Mouse (Mus musculus) lung, postnatal 14 days (tissue): ENCODE data around the gene Dmrt2.
A peak's percentile ranks its signal among the peaks of the same experiment; 100 is the strongest.

Experiments
- DNase-seq: peaks from one replicate; pipeline ENCODE4 v3.0.0; 2021

The Dmrt2 gene

DNA sequence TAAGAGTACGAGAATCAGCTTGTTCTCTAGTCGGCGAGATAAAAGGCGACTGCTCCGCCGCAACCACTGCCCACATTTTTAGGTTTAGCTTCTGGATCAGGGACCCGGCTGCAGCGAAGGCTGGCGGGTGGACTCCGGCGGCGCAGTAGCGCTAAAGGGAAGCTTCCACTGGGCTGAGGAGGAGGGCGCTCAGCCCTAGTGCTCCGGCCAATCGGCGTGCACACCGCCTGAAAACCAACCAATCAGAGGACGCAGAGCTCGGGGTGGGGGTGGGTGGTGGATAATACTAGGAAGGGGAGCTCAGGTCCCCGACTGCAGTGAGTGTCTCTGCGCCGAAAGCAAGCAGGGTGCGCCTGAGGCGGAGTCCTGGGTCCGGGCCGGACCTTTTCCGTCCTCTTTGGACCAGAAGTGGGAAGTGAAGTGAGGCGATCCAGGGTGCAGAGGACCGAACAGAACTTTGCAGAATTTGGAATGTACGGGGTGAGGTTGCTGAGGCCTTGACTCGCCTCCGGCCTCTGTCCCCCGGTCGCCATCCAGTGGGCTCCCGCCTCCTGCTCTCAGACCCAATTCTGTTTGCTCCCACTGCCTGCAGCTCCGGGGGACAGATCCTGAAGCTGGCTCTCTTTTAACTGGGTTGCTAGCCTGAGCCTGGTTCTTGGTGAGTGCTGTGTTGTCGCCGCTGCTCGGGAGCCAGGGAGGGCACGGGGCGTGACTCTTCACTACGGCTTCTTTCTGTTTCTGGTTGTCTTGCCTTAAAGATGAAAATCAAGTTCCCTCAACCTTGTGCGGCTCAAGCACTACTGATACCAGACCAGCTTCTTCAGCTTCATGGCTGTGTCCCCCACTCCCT lies at the start of gene Dmrt2:
Gene Dmrt2 (plus strand): TSS at position 311 of the 850 bp plus-strand sequence.
- DNase-seq = peak; percentile 47

DNA sequence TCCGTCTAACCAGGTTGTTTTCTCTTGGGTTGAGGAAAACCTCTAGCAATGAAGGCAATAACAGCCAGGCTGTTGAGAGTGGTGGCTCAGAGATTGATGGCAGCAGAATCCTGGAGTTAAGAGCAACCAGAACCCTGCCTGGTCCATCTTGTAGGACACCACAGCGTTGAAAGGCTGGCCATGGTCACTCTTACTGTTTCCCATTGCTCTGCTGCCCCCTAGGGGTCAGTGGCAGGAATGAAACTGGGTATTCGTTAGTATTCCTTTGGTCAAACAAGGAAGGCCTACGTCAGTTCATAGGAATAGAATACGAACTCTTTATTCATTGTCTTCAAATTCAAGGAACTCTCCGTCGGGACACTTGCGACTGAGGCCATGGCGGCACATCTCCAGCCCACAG lies 43.7 kb upstream of the Dmrt2 start:
- DNase-seq = peak; percentile 78

GRCm38 (mm10) chr19:25635119-25635518 lies 37.1 kb upstream of the Dmrt2 start:
- DNase-seq = no peak

DNA sequence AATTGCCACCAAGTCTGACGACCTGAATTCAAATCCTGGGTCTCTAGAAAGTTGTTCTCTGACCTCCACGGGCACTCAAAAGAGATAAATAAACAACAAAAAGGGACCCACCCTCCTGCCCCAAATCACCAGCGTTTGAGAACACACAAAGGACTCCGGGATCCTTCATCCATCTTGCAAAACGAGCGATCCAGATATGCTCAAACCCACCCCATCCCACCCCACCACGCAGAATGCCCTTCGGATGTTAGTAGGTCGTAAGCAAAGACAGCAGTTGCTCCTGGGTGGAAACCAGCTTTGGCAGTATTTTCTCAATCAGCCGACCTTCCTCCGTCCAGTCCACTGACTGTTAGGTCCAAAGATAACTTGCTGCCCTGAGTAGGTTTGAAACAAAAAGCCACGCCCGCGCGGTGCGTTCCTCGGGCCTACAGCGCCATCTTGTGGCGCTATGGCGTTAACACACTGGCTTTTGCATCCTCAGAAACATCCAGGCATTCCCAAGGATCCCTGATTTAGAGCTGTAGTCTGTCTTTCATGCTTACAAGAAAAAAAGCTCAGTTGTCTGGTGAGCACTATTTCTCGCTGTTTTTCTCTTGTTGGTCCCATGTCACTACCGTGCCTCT lies 36.5 kb upstream of the Dmrt2 start:
- DNase-seq = peak; percentile 75

DNA sequence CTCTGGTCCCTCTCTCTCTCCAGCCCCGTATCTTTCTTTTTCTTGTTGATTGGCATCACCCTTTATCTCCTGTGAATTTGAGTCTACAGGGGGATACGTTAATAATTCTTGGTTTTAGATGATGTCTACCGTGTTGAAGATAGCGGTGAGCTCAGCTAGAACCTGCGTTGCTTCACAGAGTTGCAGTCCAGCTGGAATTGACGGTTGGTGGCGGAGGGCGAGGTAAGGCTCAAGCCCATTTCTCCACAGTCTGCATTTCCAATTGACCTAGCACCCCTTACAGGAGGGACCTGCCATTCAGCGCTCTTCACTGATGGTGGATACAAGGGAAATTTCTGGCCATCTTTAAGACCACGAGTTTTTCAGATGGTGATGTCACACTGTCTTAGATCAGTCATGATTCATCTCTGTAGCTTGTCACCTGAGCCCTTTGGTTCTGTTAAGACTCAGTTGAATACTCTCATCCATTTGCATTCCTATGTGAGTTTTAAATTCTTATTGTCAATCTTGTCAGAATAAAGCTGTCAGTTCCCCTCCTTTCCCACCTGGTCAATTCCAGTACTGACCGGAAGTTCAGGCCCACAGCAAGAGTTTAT lies 33.3 kb upstream of the Dmrt2 start:
- DNase-seq = no peak

DNA sequence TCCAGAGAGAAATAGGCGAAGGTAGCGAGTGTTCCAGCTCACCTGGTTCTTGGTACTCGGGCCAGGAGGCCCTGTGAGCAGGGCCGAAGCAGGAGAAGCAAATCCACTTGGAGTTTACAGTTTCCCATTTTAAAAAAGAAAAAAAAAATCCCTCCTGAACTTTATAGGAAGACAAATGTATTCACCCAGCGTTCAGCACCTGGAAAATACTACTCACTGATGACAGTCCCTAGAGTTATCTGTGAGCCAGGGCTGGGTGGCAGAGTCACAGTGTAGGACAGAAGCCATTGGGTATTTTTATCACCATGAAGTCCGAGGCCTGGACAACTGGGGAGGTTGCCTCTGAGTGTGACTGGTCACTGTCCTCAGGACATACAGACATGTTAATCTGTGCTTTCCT lies 30.4 kb upstream of the Dmrt2 start:
- no peak for DNase-seq

DNA sequence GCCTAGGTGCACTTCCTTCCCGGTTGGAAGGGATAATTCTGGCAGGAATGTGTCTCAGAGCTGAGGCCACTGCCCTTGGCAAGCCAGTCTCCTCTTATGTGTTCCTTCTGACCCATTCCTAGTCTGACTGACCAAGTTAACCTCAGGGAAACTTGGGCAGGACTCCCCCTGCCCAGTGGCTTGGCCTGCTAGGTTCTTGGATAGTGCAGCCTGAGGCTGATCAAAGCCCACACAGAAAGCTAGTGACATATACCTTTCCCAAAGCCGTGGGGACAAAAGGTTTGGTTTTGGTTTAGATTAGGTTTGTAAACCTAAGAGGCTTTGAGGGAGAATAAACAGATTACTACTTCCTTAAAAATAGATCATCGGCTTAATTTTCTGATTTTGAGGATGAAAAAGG lies 25.1 kb upstream of the Dmrt2 start:
- no peak for DNase-seq

DNA sequence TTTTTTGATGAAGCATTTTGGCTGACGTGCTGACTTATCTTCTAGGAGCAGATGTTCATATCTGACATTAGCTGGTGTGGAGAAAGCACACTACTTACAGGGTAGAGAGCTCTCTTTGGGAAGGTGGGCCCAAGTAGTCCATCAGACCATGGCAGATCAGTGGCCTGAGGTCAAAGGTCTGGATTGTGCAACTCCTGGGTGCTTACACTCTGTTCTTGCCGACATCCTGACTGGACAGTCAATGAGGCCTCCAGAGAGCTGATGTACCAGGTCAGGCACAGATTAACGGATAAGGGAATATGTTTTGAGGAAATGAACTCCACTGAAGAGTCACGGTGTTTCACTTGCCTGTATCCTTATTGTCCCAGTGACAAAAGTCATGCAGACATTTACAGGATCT lies 23.5 kb upstream of the Dmrt2 start:
- no peak for DNase-seq

- DNase-seq = no peak
These were observed 21.7 kb upstream of the Dmrt2 start for GRCm38 (mm10) chr19:25650474-25650873.

DNA sequence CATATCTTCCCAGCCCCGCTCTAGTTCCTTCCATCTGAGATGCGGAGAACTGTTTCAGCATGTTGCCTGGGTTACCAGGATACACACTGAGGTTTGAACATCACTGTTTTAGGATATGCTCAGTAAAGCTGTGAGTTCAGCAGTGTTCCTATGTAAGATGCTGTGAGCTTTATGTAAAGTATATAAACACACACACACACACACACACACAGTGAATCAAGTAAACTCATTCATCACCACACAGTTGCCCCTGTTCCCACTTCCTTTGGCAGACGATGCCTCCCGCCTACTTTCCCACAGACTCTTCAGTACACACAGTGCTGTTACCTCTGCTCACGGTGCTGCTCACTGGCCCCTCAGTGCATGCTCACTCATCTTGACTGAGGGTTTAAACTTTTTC lies 19.7 kb upstream of the Dmrt2 start:
- no peak for DNase-seq

DNA sequence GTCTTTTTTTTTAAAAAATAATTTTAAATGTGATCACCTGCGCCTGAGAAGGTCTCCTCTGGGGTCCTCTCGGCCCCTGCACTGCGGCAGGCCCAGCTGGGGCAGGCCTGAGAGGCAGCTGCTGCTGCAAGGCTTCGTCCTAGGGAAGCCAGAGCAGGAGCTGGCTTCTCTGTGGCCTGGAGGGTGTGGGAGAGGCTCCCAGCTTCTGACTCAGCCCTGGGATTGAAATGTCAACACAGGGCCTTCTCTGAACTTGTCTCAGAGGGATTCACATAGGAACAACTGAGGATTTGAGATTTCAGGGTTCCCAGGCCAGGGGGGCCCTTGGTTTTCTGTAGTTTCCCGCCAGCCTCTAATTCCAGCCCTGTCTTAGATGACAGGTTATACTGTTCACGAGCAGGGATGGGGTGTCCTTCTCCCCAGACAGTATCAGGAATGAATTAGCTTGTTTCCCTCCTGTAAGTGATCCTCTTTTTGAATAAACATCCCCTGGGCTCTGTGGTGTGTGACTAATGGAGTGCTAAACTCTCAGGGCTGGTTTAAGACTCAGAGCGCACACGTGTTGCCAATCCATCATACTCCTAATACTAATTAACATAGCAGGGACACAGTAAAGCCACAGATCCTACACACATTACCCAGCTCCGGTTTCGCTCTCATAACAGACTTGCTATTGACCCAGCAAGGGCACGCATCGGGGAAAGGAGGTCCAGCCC lies 18.0 kb upstream of the Dmrt2 start:
- DNase-seq = no peak

- no peak for DNase-seq
These were observed 6.5 kb upstream of the Dmrt2 start for GRCm38 (mm10) chr19:25665486-25666339.

GRCm38 (mm10) chr19:25667836-25668235 lies 4.4 kb upstream of the Dmrt2 start:
- no peak for DNase-seq

DNA sequence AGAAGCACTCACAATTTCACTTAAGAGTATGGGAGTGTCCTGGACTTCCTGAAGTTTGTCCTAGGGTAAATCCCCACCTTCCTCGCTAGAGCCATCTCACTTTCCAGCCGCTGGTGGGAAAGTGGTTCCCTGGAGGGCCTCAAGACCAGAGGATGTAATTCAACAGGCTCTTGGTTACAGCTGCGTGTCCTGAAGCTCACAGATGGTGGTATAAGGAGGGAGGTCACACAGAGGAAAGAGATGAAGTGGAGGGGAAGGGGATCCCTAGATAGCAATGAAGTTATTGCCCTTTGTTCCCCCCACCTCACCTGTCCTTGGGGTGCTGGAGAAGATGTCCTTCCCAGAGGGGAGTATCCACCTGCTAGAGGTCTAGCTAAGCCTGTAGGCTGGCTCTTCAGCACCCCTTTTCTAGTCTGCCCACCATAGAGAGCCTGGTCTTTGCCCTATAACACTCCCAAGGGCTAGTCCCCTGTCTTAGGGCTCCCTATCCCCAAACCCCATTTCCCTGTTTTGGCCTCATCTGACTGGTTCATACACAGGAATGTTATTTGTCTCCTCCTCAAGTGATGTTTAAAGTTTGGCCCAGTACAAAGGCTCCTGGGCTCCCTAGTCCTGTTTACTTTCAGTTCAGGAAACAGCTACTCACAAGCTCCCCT lies 2.5 kb upstream of the Dmrt2 start:
- no peak for DNase-seq

- DNase-seq = no peak
These were observed 1.5 kb upstream of the Dmrt2 start for GRCm38 (mm10) chr19:25670571-25671285.

GRCm38 (mm10) chr19:25671681-25672080 lies 530 bp upstream of the Dmrt2 start:
- no peak for DNase-seq

GRCm38 (mm10) chr19:25673224-25674055 lies 1.2 kb downstream of the Dmrt2 start:
- peak; percentile 5 for DNase-seq

DNA sequence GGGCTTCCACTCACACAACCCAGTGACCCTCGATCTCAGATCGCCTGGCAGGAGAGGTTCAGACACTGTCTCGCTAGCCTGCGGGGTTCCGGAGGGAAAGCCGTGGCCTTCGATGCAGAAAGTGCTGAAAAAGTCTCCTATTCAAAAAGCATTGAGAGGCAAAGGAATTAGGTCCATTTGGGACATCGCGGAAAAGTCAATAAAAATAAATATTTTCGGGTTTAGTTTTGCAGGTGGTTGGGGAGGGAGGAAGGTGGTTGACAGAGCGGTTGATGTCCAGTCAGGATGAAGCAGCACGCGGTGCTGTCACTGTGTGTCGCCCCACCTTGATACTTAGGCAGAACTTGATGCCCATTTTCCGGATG lies 1.8 kb downstream of the Dmrt2 start:
- no peak for DNase-seq

- no peak for DNase-seq
These were observed 2.5 kb downstream of the Dmrt2 start for GRCm38 (mm10) chr19:25674744-25675143.

- no peak for DNase-seq
These were observed 3.7 kb downstream of the Dmrt2 start for GRCm38 (mm10) chr19:25675866-25676440.
